Mouse (Mus musculus) forebrain, embryonic 13.5 days (tissue): ENCODE measurements around the gene 1700001C19Rik. TPM values are rescaled to one million over a fixed set of nuclear protein-coding genes. Genes with fewer than 3 reads are reported as not detected.

Experiments
- ATAC-seq: fragments of 200-750 bp; cut with Nextera tagmentation; 2 replicates; pipeline ENCODE4 v1.8.0; 2017
- H3K27ac ChIP-seq: fragments of 300-500 bp; sonication (generic); 2 replicates; pipeline ENCODE4 v1.5.1; 2015; ENCODE audit warnings: inconsistent platforms, mild to moderate bottlenecking, moderate library complexity
- H3K27me3 ChIP-seq: fragments of 300-500 bp; sonication (generic); 2 replicates; pipeline ENCODE4 v1.6.1; 2015; ENCODE audit warnings: mild to moderate bottlenecking, inconsistent platforms
- H3K36me3 ChIP-seq: fragments of 300-500 bp; sonication (generic); 2 replicates; pipeline ENCODE4 v1.6.1; 2015; ENCODE audit warnings: mild to moderate bottlenecking, inconsistent platforms; ENCODE audit not compliant: poor library complexity, severe bottlenecking
- H3K4me1 ChIP-seq: fragments of 300-500 bp; sonication (generic); 2 replicates; pipeline ENCODE4 v1.6.1; 2015; ENCODE audit warnings: inconsistent platforms
- H3K4me2 ChIP-seq: fragments of 300-500 bp; sonication (generic); 2 replicates; pipeline ENCODE4 v1.6.1; 2015; ENCODE audit warnings: inconsistent platforms, mild to moderate bottlenecking, moderate library complexity
- H3K4me3 ChIP-seq: fragments of 300-500 bp; sonication (generic); 2 replicates; pipeline ENCODE4 v1.5.1; 2015; ENCODE audit warnings: mild to moderate bottlenecking, inconsistent platforms
- H3K9ac ChIP-seq: fragments of 300-500 bp; sonication (generic); 2 replicates; pipeline ENCODE4 v1.6.1; 2015; ENCODE audit warnings: mild to moderate bottlenecking, inconsistent platforms
- H3K9me3 ChIP-seq: fragments of 300-500 bp; sonication (generic); replicated peaks from 2 replicates; pipeline ENCODE4 v1.6.1; 2016; ENCODE audit warnings: inconsistent platforms
- WGBS: fragments of 180-500 bp; shearing (Covaris S2); methylation state at CpG from one replicate; pipeline ENCODE4 v1.1.7; 2015; 5-methylcytosine and 5-hydroxymethylcytosine counted together
- polyA plus RNA-seq: library from polyadenylated mRNA; unstranded; fragments of >200 nt; fragmentation: Nextera tagmentation; extraction: Ambion mirVana; gene quantifications from 2 replicates; pipeline ENCODE4 v1.2.1, GENCODE M21; 2015

The 1700001C19Rik gene
- polyA plus RNA-seq, 1 experiment from 2014 or later, result 0.28 TPM

- Histone ChIP-seq H3K4me2 (no peak overlapping the region), H3K4me1 (no peaks in the 10 kb centered on the region), H3K27me3 (0 out of 2 replicates have a peak, but pooled peaks cover 8% of the 10 kb centered on the region), H3K9ac (no peak overlapping the region), H3K27ac (no peak overlapping the region), H3K9me3 (no peaks in the 10 kb centered on the region), H3K36me3 (no peaks in the 10 kb centered on the region), H3K4me3 (no peak overlapping the region)
- 81% methylated on average over 3 of the region's 3 CpGs for WGBS
- ATAC-seq, result no peak
Observed at GRCm38 (mm10) chr17:47459341-47459919, 22.3 kb upstream of the 1700001C19Rik start.

- no peaks in the 10 kb centered on the region for H3K9me3 ChIP-seq
Observed at GRCm38 (mm10) chr17:47458936-47459335, 21.8 kb upstream of the 1700001C19Rik start.

GRCm38 (mm10) chr17:47458310-47458709, 21.1 kb upstream of the 1700001C19Rik start:
- 87% methylated on average over 13 of the region's 13 CpGs for WGBS
- H3K27me3 ChIP-seq, result 0 out of 2 replicates have a peak, but pooled peaks cover 4% of the 10 kb centered on the region
- H3K4me1 ChIP-seq, result no peaks in the 10 kb centered on the region
- no peak overlapping the region for H3K4me2 ChIP-seq
- H3K4me3 ChIP-seq, result no peak overlapping the region
- no peak for ATAC-seq
- H3K9me3 ChIP-seq, result no peaks in the 10 kb centered on the region
- no peaks in the 10 kb centered on the region for H3K36me3 ChIP-seq
- no peak overlapping the region for H3K9ac ChIP-seq
- no peak overlapping the region for H3K27ac ChIP-seq

More at GRCm38 (mm10) chr17:47458936-47459335, 21.8 kb upstream of the 1700001C19Rik start:
- Histone ChIP-seq H3K27me3 (0 out of 2 replicates have a peak, but pooled peaks cover 4% of the 10 kb centered on the region), H3K27ac (no peak overlapping the region), H3K36me3 (no peaks in the 10 kb centered on the region), H3K4me2 (no peak overlapping the region), H3K4me1 (no peaks in the 10 kb centered on the region), H3K9ac (no peak overlapping the region), H3K4me3 (no peak overlapping the region)
- WGBS, result 96% methylated on average over 2 of the region's 2 CpGs
- no peak for ATAC-seq

GRCm38 (mm10) chr17:47454675-47455074, 17.5 kb upstream of the 1700001C19Rik start:
- no peak overlapping the region for H3K9ac ChIP-seq
- no peak overlapping the region for H3K4me3 ChIP-seq
- 57% methylated on average over 8 of the region's 8 CpGs for WGBS
- H3K36me3 ChIP-seq, result no peaks in the 10 kb centered on the region
- no peak for ATAC-seq
- no peak overlapping the region for H3K27ac ChIP-seq
- H3K4me2 ChIP-seq, result no peak overlapping the region
- H3K4me1 ChIP-seq, result no peaks in the 10 kb centered on the region
- H3K9me3 ChIP-seq, result no peaks in the 10 kb centered on the region
- H3K27me3 ChIP-seq, result 0 out of 2 replicates have a peak, but pooled peaks cover 2% of the 10 kb centered on the region

GRCm38 (mm10) chr17:47452886-47453285, 15.7 kb upstream of the 1700001C19Rik start:
- no peak overlapping the region for H3K27ac ChIP-seq

GRCm38 (mm10) chr17:47450880-47451565, 13.8 kb upstream of the 1700001C19Rik start:
- ATAC-seq, result no peak
- 78% methylated on average over 12 of the region's 12 CpGs for WGBS
- H3K27ac ChIP-seq, result no peak overlapping the region
- no peaks in the 10 kb centered on the region for H3K9me3 ChIP-seq
- H3K27me3 ChIP-seq, result no peaks in the 10 kb centered on the region
- H3K4me1 ChIP-seq, result no peaks in the 10 kb centered on the region
- no peaks in the 10 kb centered on the region for H3K36me3 ChIP-seq
- no peak overlapping the region for H3K4me2 ChIP-seq
- no peak overlapping the region for H3K4me3 ChIP-seq
- H3K9ac ChIP-seq, result no peak overlapping the region

More at GRCm38 (mm10) chr17:47452886-47453285, 15.7 kb upstream of the 1700001C19Rik start:
- H3K9me3 ChIP-seq, result no peaks in the 10 kb centered on the region
- no peak overlapping the region for H3K4me2 ChIP-seq
- no peaks in the 10 kb centered on the region for H3K36me3 ChIP-seq
- no peak for ATAC-seq
- H3K9ac ChIP-seq, result no peak overlapping the region
- H3K27me3 ChIP-seq, result no peaks in the 10 kb centered on the region
- no peaks in the 10 kb centered on the region for H3K4me1 ChIP-seq
- H3K4me3 ChIP-seq, result no peak overlapping the region
- WGBS, result 61% methylated on average over 7 of the region's 7 CpGs

GRCm38 (mm10) chr17:47450239-47450638, 13.1 kb upstream of the 1700001C19Rik start:
- Histone ChIP-seq H3K4me1 (no peaks in the 10 kb centered on the region), H3K27me3 (no peaks in the 10 kb centered on the region), H3K9me3 (no peaks in the 10 kb centered on the region), H3K4me2 (no peak overlapping the region), H3K27ac (no peak overlapping the region), H3K36me3 (no peaks in the 10 kb centered on the region), H3K9ac (no peak overlapping the region), H3K4me3 (no peak overlapping the region)
- WGBS, result 42% methylated on average over 7 of the region's 7 CpGs
- ATAC-seq, result no peak

- ATAC-seq, result no peak
- H3K27me3 ChIP-seq, result no peaks in the 10 kb centered on the region
- H3K4me1 ChIP-seq, result no peaks in the 10 kb centered on the region
- H3K4me2 ChIP-seq, result no peak overlapping the region
- WGBS, result 77% methylated on average over 5 of the region's 5 CpGs
- no peak overlapping the region for H3K27ac ChIP-seq
- no peak overlapping the region for H3K4me3 ChIP-seq
- no peaks in the 10 kb centered on the region for H3K36me3 ChIP-seq
- H3K9ac ChIP-seq, result no peak overlapping the region
- no peaks in the 10 kb centered on the region for H3K9me3 ChIP-seq
Observed at GRCm38 (mm10) chr17:47449432-47449831, 12.3 kb upstream of the 1700001C19Rik start.

- ATAC-seq, result no peak
- Histone ChIP-seq H3K4me1 (no peaks in the 10 kb centered on the region), H3K27me3 (no peaks in the 10 kb centered on the region), H3K36me3 (no peaks in the 10 kb centered on the region), H3K4me2 (no peak overlapping the region), H3K9ac (no peak overlapping the region), H3K9me3 (no peaks in the 10 kb centered on the region), H3K27ac (no peak overlapping the region), H3K4me3 (no peak overlapping the region)
- WGBS, result 46% methylated on average over 8 of the region's 8 CpGs
Observed at GRCm38 (mm10) chr17:47448523-47449372, 11.6 kb upstream of the 1700001C19Rik start.

GRCm38 (mm10) chr17:47446561-47446960, 9.4 kb upstream of the 1700001C19Rik start:
- Histone ChIP-seq H3K4me1 (peaks cover 4% of the 10 kb centered on the region; the same call in 1 of the 2 replicates), H3K36me3 (no peaks in the 10 kb centered on the region), H3K9ac (no peak overlapping the region), H3K27me3 (0 out of 2 replicates have a peak, but pooled peaks cover 1% of the 10 kb centered on the region), H3K27ac (no peak overlapping the region), H3K4me3 (no peak overlapping the region), H3K9me3 (no peaks in the 10 kb centered on the region), H3K4me2 (no peak overlapping the region)
- no peak for ATAC-seq
- WGBS, result 91% methylated on average over 11 of the region's 11 CpGs

- Histone ChIP-seq H3K4me1 (peaks cover 7% of the 10 kb centered on the region; the same call in 1 of the 2 replicates), H3K27me3 (0 out of 2 replicates have a peak, but pooled peaks cover 6% of the 10 kb centered on the region), H3K4me2 (no peak overlapping the region), H3K9ac (no peak overlapping the region; the same call in 1 of the 2 replicates), H3K4me3 (no peak overlapping the region), H3K27ac (no peak overlapping the region), H3K9me3 (no peaks in the 10 kb centered on the region), H3K36me3 (no peaks in the 10 kb centered on the region)
- WGBS, result 85% methylated on average over 9 of the region's 9 CpGs
- no peak for ATAC-seq
Observed at GRCm38 (mm10) chr17:47446025-47446424, 8.8 kb upstream of the 1700001C19Rik start.

GRCm38 (mm10) chr17:47445518-47445917, 8.3 kb upstream of the 1700001C19Rik start:
- Histone ChIP-seq H3K4me1 (peaks cover 8% of the 10 kb centered on the region), H3K9ac (no peak overlapping the region), H3K27me3 (peaks cover 7% of the 10 kb centered on the region; the same call in 1 of the 2 replicates), H3K9me3 (no peaks in the 10 kb centered on the region), H3K36me3 (no peaks in the 10 kb centered on the region), H3K27ac (no peak overlapping the region), H3K4me3 (no peak overlapping the region), H3K4me2 (no peak overlapping the region)
- no peak for ATAC-seq
- 83% methylated on average over 11 of the region's 11 CpGs for WGBS
